Mouse (Mus musculus) intestine, postnatal 0 days (tissue): Measurements from ENCODE around the gene Gjd3. TPM values are rescaled to one million over a fixed set of nuclear protein-coding genes. Genes with fewer than 3 reads are reported as not detected.

ENCODE experiments used
- ATAC-seq: fragments of 200-750 bp; cut with Nextera tagmentation; 2 replicates; pipeline ENCODE4 v1.8.0; 2017; ENCODE audit warnings: mild to moderate bottlenecking, moderate TSS enrichment, moderate library complexity
- H3K27ac ChIP-seq: fragments of 300-500 bp; sonication (generic); 2 replicates; pipeline ENCODE4 v1.5.1; 2014; ENCODE audit warnings: mild to moderate bottlenecking, low read depth, low read length, moderate library complexity
- H3K27me3 ChIP-seq: fragments of 300-500 bp; sonication (generic); replicated peaks from 2 replicates; pipeline ENCODE4 v1.6.1; 2014; ENCODE audit warnings: low read length, mixed read lengths; ENCODE audit not compliant: control insufficient read depth, insufficient read depth
- H3K36me3 ChIP-seq: fragments of 300-500 bp; sonication (generic); 2 replicates; pipeline ENCODE4 v1.6.1; 2014; ENCODE audit warnings: mild to moderate bottlenecking, moderate library complexity; ENCODE audit not compliant: control insufficient read depth, insufficient read depth
- H3K4me1 ChIP-seq: fragments of 300-500 bp; sonication (generic); replicated peaks from 2 replicates; pipeline ENCODE4 v1.6.1; 2014; ENCODE audit warnings: antibody characterized with exemption, low read length, mixed read lengths; ENCODE audit not compliant: control insufficient read depth, insufficient read depth
- H3K4me2 ChIP-seq: fragments of 300-500 bp; sonication (generic); replicated peaks from 2 replicates; pipeline ENCODE4 v1.6.1; 2014; ENCODE audit warnings: low read depth, mild to moderate bottlenecking, moderate library complexity
- H3K4me3 ChIP-seq: fragments of 300-500 bp; sonication (generic); 2 replicates; pipeline ENCODE4 v1.5.1; 2014; ENCODE audit warnings: low read depth, low read length
- H3K9ac ChIP-seq: fragments of 300-500 bp; sonication (generic); 2 replicates; pipeline ENCODE4 v1.6.1; 2014; ENCODE audit warnings: mild to moderate bottlenecking, low read depth, low read length
- H3K9me3 ChIP-seq: fragments of 300-500 bp; sonication (generic); 2 replicates; pipeline ENCODE4 v1.6.1; 2016; ENCODE audit warnings: mixed run types; ENCODE audit not compliant: control insufficient read depth
- CTCF ChIP-seq: sonication (generic); IDR thresholded peaks from 2 replicates; pipeline ENCODE4 v1.5.1; 2016; ENCODE audit warnings: low read depth, mild to moderate bottlenecking, control low read depth, antibody characterized with exemption, moderate library complexity
- WGBS: fragments of 180-500 bp; shearing (Covaris S2); extraction: QIAGEN DNeasy Blood & Tissue Kit; methylation state at CpG from one replicate; pipeline ENCODE4 v1.1.7; 2014; 5-methylcytosine and 5-hydroxymethylcytosine counted together
- polyA plus RNA-seq: library from polyadenylated mRNA; unstranded; fragments of >200 nt; fragmentation: Nextera tagmentation; extraction: Ambion mirVana; gene quantifications from 2 replicates; pipeline ENCODE4 v1.2.1, GENCODE M21; 2015

Gene Gjd3
- polyA plus RNA-seq, result 0.61 and 0.80 TPM in 2 replicates

- Histone ChIP-seq H3K4me2 (peak within 1 kb of the TSS; percentile 99), H3K4me1 (no peaks in the 10 kb centered on the region), H3K36me3 (no peaks in the 10 kb centered on the region), H3K9me3 (no peaks in the 10 kb centered on the region), H3K27ac (no peak within 1 kb of the TSS), H3K27me3 (peaks cover 8% of the 10 kb centered on the region), H3K9ac (peak within 1 kb of the TSS; percentile 45), H3K4me3 (peak within 1 kb of the TSS; percentile 61)
- ATAC-seq, result no peak; the same call in 1 of the 2 replicates
- WGBS, result 4% methylated on average over 28 of the region's 28 CpGs
- no peak for TF ChIP-seq CTCF
These were observed at the start of gene Gjd3 for GRCm38 (mm10) chr11:98982773-98983133. TSS of gene Gjd3 (minus strand) at chr11:98983016.

GRCm38 (mm10) chr11:99026899-99027440 lies 44.2 kb upstream of the Gjd3 start:
- H3K27me3 ChIP-seq, result no peaks in the 10 kb centered on the region
- H3K9ac ChIP-seq, result no peak overlapping the region
- no peaks in the 10 kb centered on the region for H3K36me3 ChIP-seq
- no peak for TF ChIP-seq CTCF
- H3K27ac ChIP-seq, result no peak overlapping the region
- no peak for ATAC-seq
- no peaks in the 10 kb centered on the region for H3K9me3 ChIP-seq
- WGBS, result 82% methylated on average over 12 of the region's 12 CpGs
- no peaks in the 10 kb centered on the region for H3K4me1 ChIP-seq
- no peak overlapping the region for H3K4me2 ChIP-seq
- no peak overlapping the region for H3K4me3 ChIP-seq

DNA sequence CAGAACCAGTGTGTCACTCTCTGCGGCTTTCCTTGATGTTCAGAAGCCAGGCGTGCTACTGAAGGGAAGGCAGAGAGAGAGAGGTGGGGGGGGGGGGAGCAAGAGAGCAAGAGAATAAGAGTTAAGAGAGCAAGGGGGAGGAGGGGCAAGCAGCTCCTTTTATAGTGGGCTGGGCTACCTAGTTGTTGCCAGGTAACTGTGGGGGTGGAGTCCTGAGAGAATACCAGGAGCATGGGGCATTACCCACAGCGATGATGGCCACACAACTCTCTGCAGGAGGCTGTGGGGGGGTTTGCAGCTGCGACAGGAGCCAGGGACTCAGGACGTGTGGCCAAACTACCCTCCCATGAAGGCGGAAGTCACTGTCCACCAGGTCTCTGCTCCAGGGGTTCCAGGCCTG lies 43.1 kb upstream of the Gjd3 start:
- Histone ChIP-seq H3K4me3 (no peak overlapping the region), H3K36me3 (no peaks in the 10 kb centered on the region), H3K27me3 (no peaks in the 10 kb centered on the region), H3K9ac (no peak overlapping the region), H3K4me1 (no peaks in the 10 kb centered on the region), H3K4me2 (no peak overlapping the region), H3K27ac (no peak overlapping the region), H3K9me3 (no peaks in the 10 kb centered on the region)
- WGBS, result 85% methylated on average over 6 of the region's 6 CpGs
- no peak for TF ChIP-seq CTCF
- ATAC-seq, result no peak

DNA sequence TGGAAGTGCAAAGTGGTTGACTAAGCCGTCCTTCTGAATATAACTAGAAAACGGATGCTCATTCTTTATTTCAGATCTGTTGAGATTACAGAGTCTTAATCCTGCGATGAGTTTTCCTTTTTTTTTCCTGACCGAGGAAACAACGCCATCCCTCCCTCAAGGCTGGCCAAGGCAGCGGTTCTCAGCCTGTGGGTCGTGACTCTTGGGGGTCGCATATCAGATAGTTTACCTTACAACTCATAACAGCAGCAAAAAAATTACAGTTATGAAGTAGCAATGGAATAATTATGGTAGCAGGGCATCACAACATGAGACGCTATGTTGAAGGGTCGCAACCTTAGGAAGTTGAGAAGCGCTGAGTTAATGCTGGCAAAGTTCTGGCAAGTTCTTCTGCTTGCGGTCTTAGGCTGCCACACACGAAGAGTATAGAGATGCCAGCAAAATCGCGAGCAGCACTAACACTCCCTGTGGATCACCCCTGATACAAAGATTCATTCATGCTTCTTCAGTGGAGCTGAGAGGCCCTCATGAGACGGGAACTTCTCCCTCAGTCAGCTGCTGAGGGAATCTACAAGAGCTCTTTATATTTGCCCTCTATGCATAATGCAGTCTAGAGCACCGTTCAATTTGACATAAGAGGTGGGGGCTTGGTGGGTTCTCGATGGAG lies 41.8 kb upstream of the Gjd3 start:
- Histone ChIP-seq H3K4me1 (no peaks in the 10 kb centered on the region), H3K9ac (peak overlapping the region; percentile 34; the same call in 1 of the 2 replicates), H3K4me3 (peak overlapping the region; percentile 71), H3K27me3 (no peaks in the 10 kb centered on the region), H3K4me2 (peak overlapping the region; percentile 67), H3K9me3 (no peaks in the 10 kb centered on the region), H3K36me3 (peaks cover 5% of the 10 kb centered on the region; the same call in 1 of the 2 replicates), H3K27ac (no peak overlapping the region)
- ATAC-seq, result no peak
- 39% methylated on average over 18 of the region's 18 CpGs for WGBS
- TF ChIP-seq CTCF, result no peak

GRCm38 (mm10) chr11:99023500-99024467 lies 41.0 kb upstream of the Gjd3 start, which contains the start of gene Top2a:
TSS of gene Top2a (minus strand) at chr11:99024189.
- H3K4me1 ChIP-seq, result no peaks in the 10 kb centered on the region
- peak within 1 kb of the TSS; percentile 72 for H3K4me2 ChIP-seq
- H3K9me3 ChIP-seq, result no peaks in the 10 kb centered on the region
- peak within 1 kb of the TSS; percentile 71 for H3K4me3 ChIP-seq
- H3K9ac ChIP-seq, result peak within 1 kb of the TSS; percentile 63
- WGBS, result under 1% methylated on average over 54 of the region's 54 CpGs
- ATAC-seq, result peak; percentile 94
- TF ChIP-seq CTCF, result no peak
- peaks cover 5% of the 10 kb centered on the region; the same call in 1 of the 2 replicates for H3K36me3 ChIP-seq
- H3K27ac ChIP-seq, result 0 out of 2 replicates have a peak within 1 kb of the TSS, but pooled peaks have one; percentile 5
- no peaks in the 10 kb centered on the region for H3K27me3 ChIP-seq

GRCm38 (mm10) chr11:99023094-99023493 lies 40.3 kb upstream of the Gjd3 start:
- Histone ChIP-seq H3K4me1 (no peaks in the 10 kb centered on the region), H3K9ac (peak overlapping the region; percentile 63), H3K36me3 (peaks cover 11% of the 10 kb centered on the region; the same call in 1 of the 2 replicates), H3K4me3 (peak overlapping the region; percentile 71), H3K4me2 (peak overlapping the region; percentile 72), H3K27ac (no peak overlapping the region), H3K9me3 (no peaks in the 10 kb centered on the region), H3K27me3 (no peaks in the 10 kb centered on the region)
- no peak for TF ChIP-seq CTCF
- no peak for ATAC-seq
- 3% methylated on average over 4 of the region's 4 CpGs for WGBS
